Mouse (Mus musculus) cerebellum, postnatal 25 days (tissue): Measurements from ENCODE around the gene Kcnh8.
A peak's percentile ranks its signal among the peaks of the same experiment; 100 is the strongest.

Experiments used
- DNase-seq, 2 experiments: peaks; one replicate each; pipeline ENCODE4 v3.0.0; 2021; ENCODE audit warnings: mixed read lengths in 2 of 2

The Kcnh8 gene

DNA sequence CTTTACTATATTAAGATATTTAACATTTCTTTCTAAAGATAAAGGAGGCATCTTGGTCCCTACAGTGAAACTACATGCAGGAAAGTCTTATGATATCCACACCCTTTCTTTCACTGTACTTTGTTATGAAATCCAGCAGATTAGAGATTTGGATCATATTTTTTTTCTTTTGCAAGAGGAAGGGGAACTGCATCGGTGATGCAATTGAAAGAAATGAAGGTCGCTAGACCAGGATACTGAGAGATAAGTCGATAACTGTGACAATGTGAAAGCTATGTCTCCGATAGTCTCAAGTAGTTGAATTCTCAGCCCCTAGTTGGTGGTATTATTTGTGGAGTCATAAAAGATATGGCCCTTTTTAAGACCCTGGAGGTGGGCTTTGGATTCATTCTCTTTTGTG, 227.2 kb downstream of the Kcnh8 start:
- DNase-seq, result no peak

- DNase-seq, result no peak
Observed at GRCm38 (mm10) chr17:52873195-52873594, 270.7 kb downstream of the Kcnh8 start.

DNA sequence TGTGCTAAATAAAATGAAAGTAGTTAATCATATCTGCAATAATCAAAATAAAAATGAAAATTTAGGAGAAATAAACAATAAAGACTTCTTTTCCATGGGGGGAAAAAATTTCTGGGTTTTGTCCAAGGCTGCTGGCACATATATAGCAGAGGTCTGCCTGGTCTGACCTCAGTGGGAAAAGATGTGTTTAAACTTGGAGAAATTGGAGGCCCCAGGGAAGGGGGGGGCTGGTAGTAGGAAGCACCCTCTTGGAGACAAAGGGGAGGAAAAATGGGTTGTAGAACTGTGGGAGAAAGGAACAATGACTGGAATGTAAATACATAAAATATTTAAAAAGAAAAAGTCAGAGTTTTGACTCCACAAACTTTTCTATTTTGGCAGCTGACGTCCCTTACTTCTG, 276.5 kb downstream of the Kcnh8 start:
- no peak for DNase-seq

- peak; percentile 35 to 59 for DNase-seq
Observed at GRCm38 (mm10) chr17:52880051-52880450, 277.5 kb downstream of the Kcnh8 start.

DNA sequence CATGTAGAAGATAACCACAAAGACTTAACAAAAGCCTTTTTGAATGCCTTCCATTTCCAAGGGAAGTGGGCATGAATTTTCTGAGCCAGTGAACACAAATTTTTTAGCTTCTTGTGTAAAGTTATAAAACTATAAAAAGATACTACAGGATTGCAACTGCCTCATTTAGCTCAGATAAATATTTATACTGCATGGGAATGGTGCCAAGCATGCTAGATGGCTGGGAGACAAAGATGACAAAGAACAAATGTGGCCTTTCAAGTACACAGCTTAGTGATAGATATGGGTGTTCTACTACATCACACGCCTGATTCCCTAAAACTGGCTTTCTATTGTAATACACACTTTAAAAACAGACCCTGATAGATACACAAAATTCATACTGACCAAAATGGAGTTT, 282.7 kb downstream of the Kcnh8 start:
- no peak for DNase-seq

- no peak for DNase-seq
Observed at GRCm38 (mm10) chr17:52920519-52921106, 318.1 kb downstream of the Kcnh8 start.

- DNase-seq, result no peak
Observed at GRCm38 (mm10) chr17:52943966-52944365, 341.5 kb downstream of the Kcnh8 start.

DNA sequence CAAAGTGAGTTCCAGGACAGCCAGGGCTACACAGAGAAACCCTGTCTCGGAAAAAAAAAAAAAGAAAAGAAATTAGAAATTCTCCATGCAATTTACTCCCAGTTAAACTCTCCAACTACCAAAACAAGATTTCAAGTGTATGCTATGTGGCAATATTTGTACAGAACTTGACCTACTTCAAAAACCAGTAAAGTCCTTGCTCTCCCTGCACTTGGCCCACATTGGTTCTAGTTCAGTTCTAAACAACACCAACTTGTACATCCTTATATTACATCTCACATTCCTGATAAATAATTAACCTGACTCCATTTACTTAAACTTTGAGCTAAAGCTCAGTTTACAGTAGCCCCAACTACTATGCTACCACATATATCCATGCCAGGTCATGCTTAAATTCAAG, 370.2 kb downstream of the Kcnh8 start:
- no peak for DNase-seq

DNA sequence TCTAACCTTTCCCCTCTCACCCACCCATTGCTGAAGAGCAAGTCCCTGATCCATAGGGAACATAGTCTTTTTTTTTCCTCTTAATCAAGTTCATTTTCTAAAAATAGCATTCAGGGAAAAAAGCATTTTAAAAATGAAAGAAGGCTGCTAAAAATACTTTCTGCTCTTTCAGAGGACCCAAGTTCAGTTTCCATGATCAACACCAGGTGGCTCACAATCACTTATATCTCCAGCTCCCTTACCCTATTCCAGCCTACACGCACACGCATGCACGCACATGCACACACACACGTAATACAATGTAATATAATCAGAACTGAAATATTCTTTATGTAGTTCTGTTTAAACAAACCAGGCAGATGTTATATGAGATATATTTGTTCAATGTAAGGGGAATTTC, 378.4 kb downstream of the Kcnh8 start:
- no peak for DNase-seq
